Mouse (Mus musculus) midbrain, postnatal 0 days (tissue): ENCODE measurements around the gene Alad. TPM values are rescaled to one million over a fixed set of nuclear protein-coding genes. Genes with fewer than 3 reads are reported as not detected.

Experiments
- ATAC-seq: fragments of 200-750 bp; cut with Nextera tagmentation; 2 replicates; pipeline ENCODE4 v1.8.0; 2017; ENCODE audit warnings: moderate number of reproducible peaks, mild to moderate bottlenecking, moderate TSS enrichment, moderate library complexity; ENCODE audit not compliant: low FRiP score
- DNase-seq: peaks from one replicate; pipeline ENCODE4 v3.0.0-alpha.2; 2015; ENCODE audit warnings: low spot score
- H3K27ac ChIP-seq: fragments of 300-500 bp; sonication (generic); 2 replicates; pipeline ENCODE4 v1.5.1; 2014; ENCODE audit warnings: low read depth, mild to moderate bottlenecking, low read length, mixed read lengths
- H3K27me3 ChIP-seq: fragments of 300-500 bp; sonication (generic); 2 replicates; pipeline ENCODE4 v1.6.1; 2014; ENCODE audit warnings: low read length, control low read depth, mixed read lengths; ENCODE audit not compliant: insufficient read depth
- H3K36me3 ChIP-seq: fragments of 300-500 bp; sonication (generic); 2 replicates; pipeline ENCODE4 v1.6.1; 2014; ENCODE audit warnings: low read length, control low read depth, mixed read lengths; ENCODE audit not compliant: insufficient read depth
- H3K4me1 ChIP-seq: fragments of 300-500 bp; sonication (generic); 2 replicates; pipeline ENCODE4 v1.6.1; 2014; ENCODE audit warnings: mild to moderate bottlenecking, control low read depth, antibody characterized with exemption, low read length, mixed read lengths; ENCODE audit not compliant: insufficient read depth
- H3K4me2 ChIP-seq: fragments of 300-500 bp; sonication (generic); 2 replicates; pipeline ENCODE4 v1.6.1; 2014; ENCODE audit warnings: low read depth, mild to moderate bottlenecking, low read length, mixed read lengths; ENCODE audit not compliant: poor library complexity, severe bottlenecking
- H3K4me3 ChIP-seq: fragments of 300-500 bp; sonication (generic); 2 replicates; pipeline ENCODE4 v1.5.1; 2014; ENCODE audit warnings: low read depth, mild to moderate bottlenecking, low read length, moderate library complexity
- H3K9ac ChIP-seq: fragments of 300-500 bp; sonication (generic); replicated peaks from 2 replicates; pipeline ENCODE4 v1.6.1; 2014; ENCODE audit warnings: mild to moderate bottlenecking, low read length, moderate library complexity, mixed read lengths; ENCODE audit not compliant: poor library complexity, severe bottlenecking
- H3K9me3 ChIP-seq: fragments of 300-500 bp; sonication (generic); 2 replicates; pipeline ENCODE4 v1.6.1; 2016; ENCODE audit warnings: low read length, control low read depth
- CTCF ChIP-seq: IDR thresholded peaks from 2 replicates; pipeline ENCODE4 v1.5.1; 2016; ENCODE audit warnings: antibody characterized with exemption, mild to moderate bottlenecking
- WGBS: fragments of 180-500 bp; shearing (Covaris S2); extraction: QIAGEN DNeasy Blood & Tissue Kit; methylation state at CpG from one replicate; pipeline ENCODE4 v1.1.7; 2014; 5-methylcytosine and 5-hydroxymethylcytosine counted together
- polyA plus RNA-seq: library from polyadenylated mRNA; unstranded; fragments of >200 nt; fragmentation: Nextera tagmentation; extraction: Ambion mirVana; gene quantifications from 2 replicates; pipeline ENCODE4 v1.2.1, GENCODE M21; 2015
- total RNA-seq: library from RNA; depleted of rRNA; stranded (reverse); fragments of >200 nt; gene quantifications from 2 replicates; pipeline ENCODE4 v1.2.3, GENCODE M21; 2014

The Alad gene
- total and polyA plus RNA-seq, 2 experiments from 2014 or later = 49.3 to 74.6 TPM

GRCm38 (mm10) chr4:62487914-62488313 lies 31.8 kb downstream of the Alad start:
- no peak for TF ChIP-seq CTCF
- H3K4me2 ChIP-seq = no peak overlapping the region
- DNase-seq = no peak
- H3K27ac ChIP-seq = no peak overlapping the region
- H3K27me3 ChIP-seq = no peaks in the 10 kb centered on the region
- no peak overlapping the region for H3K4me3 ChIP-seq
- WGBS = 97% methylated on average over 2 of the region's 2 CpGs
- no peaks in the 10 kb centered on the region for H3K9me3 ChIP-seq
- no peaks in the 10 kb centered on the region for H3K4me1 ChIP-seq
- H3K9ac ChIP-seq = no peak overlapping the region
- no peak for ATAC-seq
- H3K36me3 ChIP-seq = no peaks in the 10 kb centered on the region

GRCm38 (mm10) chr4:62487172-62487571 lies 32.5 kb downstream of the Alad start:
- H3K27ac ChIP-seq = no peak overlapping the region
- ATAC-seq = no peak

GRCm38 (mm10) chr4:62486162-62486696 lies 33.5 kb downstream of the Alad start:
- Histone ChIP-seq H3K27me3 (no peaks in the 10 kb centered on the region), H3K27ac (no peak overlapping the region), H3K4me2 (no peak overlapping the region), H3K4me1 (no peaks in the 10 kb centered on the region), H3K4me3 (no peak overlapping the region), H3K36me3 (no peaks in the 10 kb centered on the region), H3K9ac (no peak overlapping the region), H3K9me3 (no peaks in the 10 kb centered on the region)
- TF ChIP-seq CTCF = no peak
- ATAC-seq (no peak), DNase-seq (no peak)
- 92% methylated on average over 15 of the region's 15 CpGs for WGBS

More at GRCm38 (mm10) chr4:62487172-62487571, 32.5 kb downstream of the Alad start:
- no peaks in the 10 kb centered on the region for H3K4me1 ChIP-seq
- H3K4me2 ChIP-seq = no peak overlapping the region
- H3K4me3 ChIP-seq = no peak overlapping the region
- no peaks in the 10 kb centered on the region for H3K9me3 ChIP-seq
- no peak overlapping the region for H3K9ac ChIP-seq
- 92% methylated on average over 5 of the region's 5 CpGs for WGBS
- H3K27me3 ChIP-seq = no peaks in the 10 kb centered on the region
- DNase-seq = no peak
- no peak for TF ChIP-seq CTCF
- H3K36me3 ChIP-seq = no peaks in the 10 kb centered on the region

GRCm38 (mm10) chr4:62485450-62486161 lies 34.1 kb downstream of the Alad start:
- H3K4me1 ChIP-seq = no peaks in the 10 kb centered on the region
- ATAC-seq = no peak
- H3K4me2 ChIP-seq = no peak overlapping the region
- 86% methylated on average over 8 of the region's 8 CpGs for WGBS
- H3K27me3 ChIP-seq = no peaks in the 10 kb centered on the region
- no peaks in the 10 kb centered on the region for H3K9me3 ChIP-seq
- H3K36me3 ChIP-seq = no peaks in the 10 kb centered on the region
- no peak overlapping the region for H3K4me3 ChIP-seq
- TF ChIP-seq CTCF = no peak
- DNase-seq = no peak
- no peak overlapping the region for H3K9ac ChIP-seq
- no peak overlapping the region for H3K27ac ChIP-seq

GRCm38 (mm10) chr4:62484928-62485327 lies 34.8 kb downstream of the Alad start:
- H3K27ac ChIP-seq = no peak overlapping the region
- no peak overlapping the region for H3K4me2 ChIP-seq
- no peak overlapping the region for H3K9ac ChIP-seq
- H3K27me3 ChIP-seq = no peaks in the 10 kb centered on the region
- DNase-seq (no peak), ATAC-seq (no peak)
- H3K4me3 ChIP-seq = no peak overlapping the region
- no peaks in the 10 kb centered on the region for H3K36me3 ChIP-seq
- H3K4me1 ChIP-seq = no peaks in the 10 kb centered on the region
- TF ChIP-seq CTCF = no peak
- H3K9me3 ChIP-seq = no peaks in the 10 kb centered on the region
- 81% methylated on average over 3 of the region's 3 CpGs for WGBS

- no peak overlapping the region for H3K4me2 ChIP-seq
- no peak overlapping the region for H3K9ac ChIP-seq
- H3K4me3 ChIP-seq = no peak overlapping the region
- ATAC-seq (peak; percentile 21; the same call in 1 of the 2 replicates), DNase-seq (no peak)
- no peaks in the 10 kb centered on the region for H3K9me3 ChIP-seq
- H3K36me3 ChIP-seq = no peaks in the 10 kb centered on the region
- WGBS = 46% methylated on average over 10 of the region's 10 CpGs
- 0 out of 2 replicates have a peak, but pooled peaks cover 4% of the 10 kb centered on the region for H3K27me3 ChIP-seq
- no peak overlapping the region for H3K27ac ChIP-seq
- TF ChIP-seq CTCF = no peak
- H3K4me1 ChIP-seq = no peaks in the 10 kb centered on the region
These were observed 38.8 kb downstream of the Alad start for GRCm38 (mm10) chr4:62480709-62481605.
